Mouse (Mus musculus) CH12.LX (cell line): ENCODE data around the gene Casq2. TPM values are rescaled to one million over a fixed set of nuclear protein-coding genes. Genes with fewer than 3 reads are reported as not detected.

Experiments used
- DNase-seq: peaks from one replicate; pipeline ENCODE4 v3.0.0-alpha.2; 2013; ENCODE audit errors: extremely low read depth
- H3K27ac ChIP-seq: 2 replicates; pipeline ENCODE4 v1.5.1; 2012; ENCODE audit warnings: low read depth, mild to moderate bottlenecking, control low read depth, moderate library complexity; ENCODE audit not compliant: insufficient read depth
- H3K27me3 ChIP-seq: replicated peaks from 2 replicates; pipeline ENCODE3; 2012; ENCODE audit warnings: inconsistent platforms
- H3K36me3 ChIP-seq, 2 experiments: replicated peaks in 1 of 2; 2 replicates each; pipeline versions ENCODE3 to v1.6.1; 2012; ENCODE audit warnings: inconsistent platforms in 1 of 2, low read length in 1 of 2, mild to moderate bottlenecking in 1 of 2, mixed read lengths in 1 of 2, moderate library complexity in 1 of 2; ENCODE audit not compliant: control insufficient read depth in 1 of 2, insufficient read depth in 1 of 2
- H3K4me1 ChIP-seq, 2 experiments: 2 replicates each; pipeline ENCODE4 v1.6.1; 2012; ENCODE audit warnings: inconsistent platforms in 1 of 2, moderate library complexity in 1 of 2; ENCODE audit not compliant: insufficient read depth in 2 of 2, control insufficient read depth in 1 of 2
- H3K4me2 ChIP-seq: 2 replicates; pipeline ENCODE4 v1.6.1; 2012; ENCODE audit warnings: low read depth, mild to moderate bottlenecking, control low read depth; ENCODE audit not compliant: poor library complexity, insufficient read depth, severe bottlenecking
- H3K4me3 ChIP-seq, 3 experiments: fragments of 150-350 bp in 1 of 3; sonication (generic) in 1 of 3; replicated peaks in 1 of 3; 2 replicates each; pipeline versions ENCODE3 to v1.5.1; 2011 to 2012; ENCODE audit warnings: low read depth in 2 of 3, low read length in 2 of 3, mild to moderate bottlenecking in 2 of 3, moderate library complexity in 2 of 3, control low read depth in 1 of 3, improper control_type of control experiment in 1 of 3, inconsistent platforms in 1 of 3, mixed read lengths in 1 of 3; ENCODE audit not compliant: poor library complexity in 1 of 3
- H3K79me2 ChIP-seq: replicated peaks from 2 replicates; pipeline ENCODE4 v1.6.1; 2012; ENCODE audit warnings: mild to moderate bottlenecking, moderate library complexity; ENCODE audit not compliant: control insufficient read depth, poor library complexity, insufficient read depth, severe bottlenecking; ENCODE audit errors: extremely low read depth
- H3K9ac ChIP-seq: 2 replicates; pipeline ENCODE4 v1.6.1; 2012; ENCODE audit warnings: low read depth, mild to moderate bottlenecking, control low read depth, moderate library complexity; ENCODE audit not compliant: insufficient read depth
- H3K9me3 ChIP-seq: replicated peaks from 2 replicates; pipeline ENCODE3; 2012; ENCODE audit warnings: low read length, inconsistent platforms, mixed read lengths
- CHD1 ChIP-seq: IDR thresholded peaks from 2 replicates; pipeline ENCODE4 v1.6.1; 2012; ENCODE audit warnings: low read depth, low read length, improper control_type of control experiment, inconsistent platforms
- CTCF ChIP-seq, 2 experiments: IDR thresholded peaks in 1 of 2; conservative IDR thresholded peaks in 1 of 2; 2 replicates each; pipeline ENCODE4 v1.5.1; 2011 to 2012; ENCODE audit warnings: low read depth in 2 of 2, low read length in 2 of 2, improper control_type of control experiment in 1 of 2, inconsistent platforms in 1 of 2, mild to moderate bottlenecking in 1 of 2, moderate library complexity in 1 of 2
- E2F4 ChIP-seq: IDR thresholded peaks from 2 replicates; pipeline ENCODE4 v1.6.1; 2011; ENCODE audit warnings: low read depth, low read length, improper control_type of control experiment; ENCODE audit not compliant: insufficient replicate concordance
- ELF1 ChIP-seq: IDR thresholded peaks from 2 replicates; pipeline ENCODE4 v1.6.1; 2014; ENCODE audit warnings: low read depth, mild to moderate bottlenecking, inconsistent platforms, low read length, improper control_type of control experiment
- EP300 ChIP-seq: IDR thresholded peaks from 2 replicates; pipeline ENCODE4 v1.6.1; 2011; ENCODE audit warnings: low read length, improper control_type of control experiment
- HCFC1 ChIP-seq: IDR thresholded peaks from 2 replicates; pipeline ENCODE4 v1.6.1; 2012; ENCODE audit warnings: low read depth, mild to moderate bottlenecking, inconsistent platforms, low read length, improper control_type of control experiment
- MAZ ChIP-seq: IDR thresholded peaks from 2 replicates; pipeline ENCODE4 v1.6.1; 2012; ENCODE audit warnings: low read depth, mild to moderate bottlenecking, inconsistent platforms, low read length, improper control_type of control experiment, moderate library complexity
- MEF2A ChIP-seq: IDR thresholded peaks from 2 replicates; pipeline ENCODE4 v1.6.1; 2014; ENCODE audit warnings: low read depth, mild to moderate bottlenecking, inconsistent platforms, low read length, improper control_type of control experiment, borderline replicate concordance
- MXI1 ChIP-seq: IDR thresholded peaks from 2 replicates; pipeline ENCODE4 v1.6.1; 2011; ENCODE audit warnings: mild to moderate bottlenecking, low read depth, low read length, improper control_type of control experiment
- NRF1 ChIP-seq: IDR thresholded peaks from 2 replicates; pipeline ENCODE4 v1.6.1; 2014; ENCODE audit warnings: low read depth, mild to moderate bottlenecking, inconsistent platforms, low read length, improper control_type of control experiment, moderate library complexity
- PAX5 ChIP-seq: IDR thresholded peaks from 2 replicates; pipeline ENCODE4 v1.6.1; 2012; ENCODE audit warnings: low read length, inconsistent platforms, mixed read lengths
- POLR2AphosphoS2 ChIP-seq: IDR thresholded peaks from 2 replicates; pipeline ENCODE4 v1.6.1; 2011; ENCODE audit warnings: low read depth, low read length, improper control_type of control experiment
- RCOR1 ChIP-seq: conservative IDR thresholded peaks from 2 replicates; pipeline ENCODE4 v1.6.1; 2012; ENCODE audit warnings: low read depth, mild to moderate bottlenecking, inconsistent platforms, low read length, improper control_type of control experiment
- SMC3 ChIP-seq: IDR thresholded peaks from 2 replicates; pipeline ENCODE4 v1.6.1; 2011; ENCODE audit warnings: low read depth, low read length, improper control_type of control experiment
- USF1 ChIP-seq: IDR thresholded peaks from 2 replicates; pipeline ENCODE4 v1.6.1; 2014; ENCODE audit warnings: low read depth, mild to moderate bottlenecking, inconsistent platforms, low read length, improper control_type of control experiment
- USF2 ChIP-seq: conservative IDR thresholded peaks from 2 replicates; pipeline ENCODE4 v1.6.1; 2011; ENCODE audit warnings: low read depth, low read length, improper control_type of control experiment
- ZMIZ1 ChIP-seq: IDR thresholded peaks from 2 replicates; pipeline ENCODE4 v1.6.1; 2012; ENCODE audit warnings: low read depth, mild to moderate bottlenecking, inconsistent platforms, low read length, improper control_type of control experiment
- dilution Hi-C: fragments of 300-500 bp; cut with MboI; formaldehyde crosslinking; loops from 2 replicates; pipeline ENCODE4 v1.14.3; 2020; ENCODE audit warnings: low sequenced_read_pairs; ENCODE audit not compliant: extremely low pct_unique_long_range_greater_than_20kb, extremely low pct_ligation_motif_present
- in situ Hi-C: fragments of 300-500 bp; cut with MboI; formaldehyde crosslinking; loops from 3 replicates; pipeline ENCODE4 v1.14.3; 2019; ENCODE audit warnings: low sequenced_read_pairs, low pct_ligation_motif_present, low pct_unique_long_range_greater_than_20kb, mixed read lengths
- polyA plus RNA-seq: library from polyadenylated mRNA; unstranded; fragments of >175 nt; gene quantifications from 2 replicates; pipeline ENCODE4 v1.2.1, GENCODE M21; 2012; ENCODE audit warnings: low read depth; ENCODE audit not compliant: insufficient read length
- total RNA-seq, 2 experiments: library from RNA; depleted of rRNA; stranded (reverse); fragments of 300-350 nt in 1 of 2; fragments of >200 nt in 1 of 2; gene quantifications; 2 replicates each; pipeline ENCODE4 v1.2.3; 2012 to 2014

Gene Casq2
- total and polyA plus RNA-seq, 3 experiments: not detected

DNA sequence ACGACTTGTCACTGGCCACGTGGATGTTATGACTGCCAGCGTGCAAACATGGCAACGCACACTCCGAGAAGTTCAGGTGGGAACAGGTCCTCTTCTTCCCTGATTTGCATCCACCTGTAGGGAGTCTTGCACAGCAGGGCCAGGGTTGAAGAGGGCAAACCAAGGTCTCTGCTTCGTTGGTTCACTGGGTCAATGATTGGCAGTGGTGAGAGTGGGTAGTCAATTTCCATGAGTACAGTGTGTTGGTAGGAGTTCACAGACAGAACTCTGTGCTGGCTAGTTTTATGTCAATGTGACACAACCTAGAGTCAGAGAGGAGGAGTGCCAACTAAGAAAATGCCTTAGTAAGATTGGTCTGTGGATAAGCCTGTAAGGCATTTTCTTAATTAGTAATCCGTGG, 67.9 kb downstream of the Casq2 start:
- Histone ChIP-seq H3K9me3 (no peaks in the 10 kb centered on the region), H3K36me3 (no peaks in the 10 kb centered on the region)
- no peak for TF ChIP-seq RCOR1
- TF ChIP-seq EP300: no peak
- no peak for TF ChIP-seq MEF2A
- no peak for TF ChIP-seq NRF1
- no peak for TF ChIP-seq ELF1
- TF ChIP-seq USF2: no peak
- TF ChIP-seq SMC3: no peak
- no peak for TF ChIP-seq POLR2AphosphoS2
- no peak for TF ChIP-seq PAX5
- no peak for TF ChIP-seq E2F4
- TF ChIP-seq MXI1: no peak
- no peak for TF ChIP-seq USF1
- TF ChIP-seq, all 38 proteins: peak for 0
- DNase-seq: no peak
- dilution Hi-C loops (no loop called here), in situ Hi-C loops (no loop called here)
- Histone ChIP-seq H3K79me2 (no peaks in the 10 kb centered on the region), H3K4me1 (peaks cover 0 to 11% of the 10 kb centered on the region in 2 experiments; a peak in 1 of 4 replicates), H3K9ac (no peak overlapping the region), H3K27me3 (no peaks in the 10 kb centered on the region), H3K4me3 (no peak overlapping the region), H3K27ac (no peak overlapping the region), H3K4me2 (no peak overlapping the region)

DNA sequence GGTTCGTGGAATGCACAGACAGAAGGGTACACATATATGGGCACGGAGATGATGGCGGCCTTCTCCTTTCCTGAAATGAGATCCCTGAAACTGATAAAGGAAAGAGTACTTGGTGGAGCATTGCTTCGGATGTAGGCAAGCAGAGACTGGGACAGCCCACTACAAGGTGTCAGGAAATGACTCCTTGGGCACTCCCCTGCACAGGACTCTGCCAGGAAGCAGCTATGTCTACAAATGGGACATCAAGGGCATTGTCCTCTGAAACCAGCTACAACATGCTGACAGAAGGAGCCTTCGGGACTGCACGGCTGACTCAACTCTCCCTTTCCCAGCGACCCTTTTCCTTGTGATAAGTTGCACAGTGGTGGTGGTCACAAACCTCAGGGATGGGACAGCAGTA, 70.5 kb downstream of the Casq2 start:
- H3K79me2 ChIP-seq: no peaks in the 10 kb centered on the region
- no peak overlapping the region for H3K27ac ChIP-seq
- dilution Hi-C loops: no loop called here
- H3K9ac ChIP-seq: no peak overlapping the region
- H3K27me3 ChIP-seq: no peaks in the 10 kb centered on the region
- no peak overlapping the region for H3K4me2 ChIP-seq
- H3K9me3 ChIP-seq: no peaks in the 10 kb centered on the region
- peaks cover 0 to 15% of the 10 kb centered on the region in 2 experiments; a peak in 1 of 4 replicates for H3K4me1 ChIP-seq
- DNase-seq: no peak
- in situ Hi-C loops: no loop called here
- H3K36me3 ChIP-seq: no peaks in the 10 kb centered on the region
- TF ChIP-seq CHD1 (no peak), PAX5 (no peak), HCFC1 (no peak), ZMIZ1 (no peak), RCOR1 (no peak), MXI1 (no peak), MAZ (no peak), CTCF (conservative IDR thresholded peaks at IDR 0.05 in 1 of 2, IDR thresholded peaks at IDR 0.05 in 1 of 2; ENCODE audit: low read depth in 2 of 2, low read length in 2 of 2) (no peak)
- TF ChIP-seq, all 38 proteins: peak for 0
- no peak overlapping the region for H3K4me3 ChIP-seq
